Mouse (Mus musculus) neural tube, embryonic 14.5 days (tissue): ENCODE data around the gene Cant1. TPM values are rescaled to one million over a fixed set of nuclear protein-coding genes. Genes with fewer than 3 reads are reported as not detected.

ENCODE experiments used
- ATAC-seq: fragments of 200-750 bp; cut with Nextera tagmentation; 2 replicates; pipeline ENCODE4 v1.8.0; 2017; ENCODE audit warnings: low read depth, mild to moderate bottlenecking, moderate TSS enrichment, moderate library complexity
- H3K27ac ChIP-seq: fragments of 300-500 bp; sonication (generic); 2 replicates; pipeline ENCODE4 v1.5.1; 2014; ENCODE audit warnings: low read depth, mild to moderate bottlenecking, control low read depth, low read length, moderate library complexity, mixed read lengths
- H3K27me3 ChIP-seq: fragments of 300-500 bp; sonication (generic); 2 replicates; pipeline ENCODE4 v1.6.1; 2014; ENCODE audit warnings: low read length; ENCODE audit not compliant: control insufficient read depth, insufficient read depth
- H3K36me3 ChIP-seq: fragments of 300-500 bp; sonication (generic); 2 replicates; pipeline ENCODE4 v1.6.1; 2014; ENCODE audit warnings: low read length, mixed read lengths; ENCODE audit not compliant: control insufficient read depth, insufficient read depth
- H3K4me1 ChIP-seq: fragments of 300-500 bp; sonication (generic); 2 replicates; pipeline ENCODE4 v1.6.1; 2014; ENCODE audit warnings: low read length; ENCODE audit not compliant: control insufficient read depth, insufficient read depth
- H3K4me2 ChIP-seq: fragments of 300-500 bp; sonication (generic); 2 replicates; pipeline ENCODE4 v1.6.1; 2014; ENCODE audit warnings: mild to moderate bottlenecking, low read depth, low read length, control low read depth
- H3K4me3 ChIP-seq: fragments of 300-500 bp; sonication (generic); 2 replicates; pipeline ENCODE4 v1.5.1; 2014; ENCODE audit warnings: low read depth, low read length, control low read depth, mixed read lengths
- H3K9ac ChIP-seq: fragments of 300-500 bp; sonication (generic); replicated peaks from 2 replicates; pipeline ENCODE4 v1.6.1; 2014; ENCODE audit warnings: low read depth, mild to moderate bottlenecking, control low read depth, low read length, mixed read lengths
- H3K9me3 ChIP-seq: fragments of 300-500 bp; sonication (generic); 2 replicates; pipeline ENCODE4 v1.6.1; 2016; ENCODE audit warnings: low read length; ENCODE audit not compliant: control insufficient read depth
- WGBS: fragments of 180-500 bp; shearing (Covaris S2); extraction: QIAGEN DNeasy Blood & Tissue Kit; methylation state at CpG from one replicate; pipeline ENCODE4 v1.1.7; 2014; 5-methylcytosine and 5-hydroxymethylcytosine counted together
- polyA plus RNA-seq: library from polyadenylated mRNA; unstranded; fragments of >200 nt; fragmentation: Nextera tagmentation; extraction: Ambion mirVana; gene quantifications from 2 replicates; pipeline ENCODE4 v1.2.1, GENCODE M21; 2014

The Cant1 gene
- polyA plus RNA-seq, 1 experiment from 2014 or later = 21.2 TPM

GRCm38 (mm10) chr11:118412601-118413000 lies 6.3 kb downstream of the Cant1 start:
- H3K27me3 ChIP-seq = no peaks in the 10 kb centered on the region
- H3K9ac ChIP-seq = no peak overlapping the region
- H3K27ac ChIP-seq = no peak overlapping the region
- WGBS = 94% methylated on average over 2 of the region's 2 CpGs
- H3K36me3 ChIP-seq = peaks cover 5% of the 10 kb centered on the region; the same call in 1 of the 2 replicates
- H3K4me2 ChIP-seq = no peak overlapping the region
- H3K4me1 ChIP-seq = peaks cover 2% of the 10 kb centered on the region; the same call in 1 of the 2 replicates
- no peak for ATAC-seq
- H3K4me3 ChIP-seq = no peak overlapping the region
- H3K9me3 ChIP-seq = no peaks in the 10 kb centered on the region

GRCm38 (mm10) chr11:118411271-118411670 lies 7.6 kb downstream of the Cant1 start:
- H3K9me3 ChIP-seq = no peaks in the 10 kb centered on the region
- no peak overlapping the region for H3K4me2 ChIP-seq
- H3K4me3 ChIP-seq = no peak overlapping the region
- no peak for ATAC-seq
- WGBS = 97% methylated on average over 8 of the region's 8 CpGs
- H3K9ac ChIP-seq = no peak overlapping the region
- H3K4me1 ChIP-seq = no peaks in the 10 kb centered on the region
- H3K27me3 ChIP-seq = no peaks in the 10 kb centered on the region
- no peak overlapping the region for H3K27ac ChIP-seq
- peaks cover 10% of the 10 kb centered on the region; the same call in 1 of the 2 replicates for H3K36me3 ChIP-seq

- Histone ChIP-seq H3K27me3 (no peaks in the 10 kb centered on the region), H3K4me1 (no peaks in the 10 kb centered on the region), H3K4me2 (no peak overlapping the region), H3K4me3 (no peak overlapping the region), H3K36me3 (peaks cover 14% of the 10 kb centered on the region; the same call in 1 of the 2 replicates), H3K27ac (no peak overlapping the region), H3K9me3 (no peaks in the 10 kb centered on the region), H3K9ac (no peak overlapping the region)
- no peak for ATAC-seq
- 90% methylated on average over 10 of the region's 10 CpGs for WGBS
Observed at GRCm38 (mm10) chr11:118410479-118410878, 8.4 kb downstream of the Cant1 start.

GRCm38 (mm10) chr11:118410073-118410444 lies 8.8 kb downstream of the Cant1 start:
- H3K4me1 ChIP-seq = no peaks in the 10 kb centered on the region
- H3K4me2 ChIP-seq = no peak overlapping the region
- no peaks in the 10 kb centered on the region for H3K9me3 ChIP-seq
- no peaks in the 10 kb centered on the region for H3K27me3 ChIP-seq
- H3K4me3 ChIP-seq = no peak overlapping the region
- no peak for ATAC-seq
- H3K9ac ChIP-seq = no peak overlapping the region
- 59% methylated on average over 1 of the region's 1 CpGs for WGBS
- H3K36me3 ChIP-seq = peaks cover 14% of the 10 kb centered on the region; the same call in 1 of the 2 replicates
- H3K27ac ChIP-seq = no peak overlapping the region

- Histone ChIP-seq H3K9me3 (no peaks in the 10 kb centered on the region), H3K36me3 (peaks cover 13% of the 10 kb centered on the region; the same call in 1 of the 2 replicates), H3K4me1 (no peaks in the 10 kb centered on the region), H3K27ac (no peak overlapping the region), H3K4me3 (no peak overlapping the region), H3K27me3 (no peaks in the 10 kb centered on the region), H3K4me2 (no peak overlapping the region), H3K9ac (0 out of 2 replicates have a peak overlapping the region, but pooled peaks have one; percentile 16)
- no peak for ATAC-seq
- 68% methylated on average over 12 of the region's 12 CpGs for WGBS
Observed at GRCm38 (mm10) chr11:118409106-118410072, 9.5 kb downstream of the Cant1 start.

- no peaks in the 10 kb centered on the region for H3K27me3 ChIP-seq
- H3K27ac ChIP-seq = no peak overlapping the region
- no peak overlapping the region for H3K9ac ChIP-seq
- ATAC-seq = no peak
- no peaks in the 10 kb centered on the region for H3K9me3 ChIP-seq
- H3K4me3 ChIP-seq = no peak overlapping the region
- H3K4me1 ChIP-seq = no peaks in the 10 kb centered on the region
- H3K36me3 ChIP-seq = peaks cover 9% of the 10 kb centered on the region; the same call in 1 of the 2 replicates
- H3K4me2 ChIP-seq = no peak overlapping the region
- WGBS = 86% methylated on average over 18 of the region's 18 CpGs
Observed at GRCm38 (mm10) chr11:118408051-118408740, 10.7 kb downstream of the Cant1 start.

- H3K36me3 ChIP-seq = peaks cover 9% of the 10 kb centered on the region; the same call in 1 of the 2 replicates
- H3K27me3 ChIP-seq = no peaks in the 10 kb centered on the region
- no peak overlapping the region for H3K4me2 ChIP-seq
- no peaks in the 10 kb centered on the region for H3K4me1 ChIP-seq
- H3K4me3 ChIP-seq = no peak overlapping the region
- 85% methylated on average over 23 of the region's 23 CpGs for WGBS
- H3K9me3 ChIP-seq = no peaks in the 10 kb centered on the region
- H3K27ac ChIP-seq = no peak overlapping the region
- no peak overlapping the region for H3K9ac ChIP-seq
- no peak for ATAC-seq
Observed at GRCm38 (mm10) chr11:118407318-118407910, 11.5 kb downstream of the Cant1 start.

GRCm38 (mm10) chr11:118406521-118406920 lies 12.4 kb downstream of the Cant1 start:
- Histone ChIP-seq H3K4me2 (no peak overlapping the region), H3K27me3 (no peaks in the 10 kb centered on the region), H3K9ac (no peak overlapping the region), H3K36me3 (peaks cover 9% of the 10 kb centered on the region; the same call in 1 of the 2 replicates), H3K9me3 (no peaks in the 10 kb centered on the region), H3K27ac (no peak overlapping the region), H3K4me3 (no peak overlapping the region), H3K4me1 (no peaks in the 10 kb centered on the region)
- 95% methylated on average over 5 of the region's 5 CpGs for WGBS
- ATAC-seq = no peak
